Mouse (Mus musculus): ENCODE results near the gene Iqcf6. TPM values are rescaled to one million over a fixed set of nuclear protein-coding genes. Genes with fewer than 3 reads are reported as not detected.

Iqcf6 gene
- polyA plus RNA-seq, 1 experiment from 2014 or later, result not detected

DNA sequence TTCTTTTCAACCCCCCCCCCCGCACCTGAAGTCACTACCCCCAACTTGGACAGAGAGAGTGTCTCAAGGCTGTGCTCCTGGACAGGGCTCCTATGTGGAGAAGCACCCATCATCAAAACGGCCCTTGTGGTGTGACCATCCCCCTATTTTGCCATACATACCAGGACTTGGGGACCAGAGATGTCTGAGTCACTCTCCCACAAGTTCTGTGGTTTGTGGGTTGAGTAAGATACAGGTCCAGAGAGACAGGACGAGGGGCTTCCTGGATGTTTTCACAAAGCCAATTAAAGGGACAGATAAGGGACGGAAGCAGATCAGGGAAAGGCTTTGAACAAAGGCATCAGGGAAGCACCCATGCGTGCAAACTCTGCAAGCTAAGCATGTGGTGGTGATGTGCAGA, 15.0 kb downstream of the Iqcf6 start:
- Histone ChIP-seq H3K36me3 (ENCODE audit: inconsistent target) (no peaks in the 10 kb centered on the region), H3K79me2 (ENCODE audit: inconsistent target) (no peaks in the 10 kb centered on the region), H3K27ac (no peak overlapping the region), H3K4me3 (ENCODE audit: inconsistent target) (no peak overlapping the region)
- WGBS (ENCODE audit: missing documents), result 48% methylated on average over 5 of the region's 5 CpGs

DNA sequence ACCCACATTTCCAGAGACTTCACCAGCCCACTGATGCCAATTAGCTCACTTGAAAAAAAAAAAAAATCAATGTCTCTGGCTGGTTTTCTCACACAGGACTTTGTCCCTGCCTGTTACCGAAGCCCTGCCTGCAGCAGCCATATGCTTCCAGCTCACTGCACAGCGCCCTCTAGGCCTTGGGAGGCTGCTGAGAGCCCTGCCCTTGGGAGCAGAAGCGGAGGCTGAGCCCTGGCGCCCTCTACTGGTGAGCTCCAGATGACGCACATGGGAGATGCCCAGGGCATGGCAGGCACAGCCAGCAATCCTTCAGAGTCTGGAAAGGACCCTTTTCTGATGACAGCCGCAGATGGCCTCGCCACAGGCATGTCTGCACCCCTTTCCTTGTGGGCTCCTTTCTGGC, 16.7 kb downstream of the Iqcf6 start:
- Histone ChIP-seq H3K79me2 (ENCODE audit: inconsistent target) (no peaks in the 10 kb centered on the region), H3K4me3 (ENCODE audit: inconsistent target) (no peak overlapping the region), H3K27ac (no peak overlapping the region), H3K36me3 (ENCODE audit: inconsistent target) (no peaks in the 10 kb centered on the region)
- WGBS (ENCODE audit: missing documents), result 31% methylated on average over 7 of the region's 7 CpGs

DNA sequence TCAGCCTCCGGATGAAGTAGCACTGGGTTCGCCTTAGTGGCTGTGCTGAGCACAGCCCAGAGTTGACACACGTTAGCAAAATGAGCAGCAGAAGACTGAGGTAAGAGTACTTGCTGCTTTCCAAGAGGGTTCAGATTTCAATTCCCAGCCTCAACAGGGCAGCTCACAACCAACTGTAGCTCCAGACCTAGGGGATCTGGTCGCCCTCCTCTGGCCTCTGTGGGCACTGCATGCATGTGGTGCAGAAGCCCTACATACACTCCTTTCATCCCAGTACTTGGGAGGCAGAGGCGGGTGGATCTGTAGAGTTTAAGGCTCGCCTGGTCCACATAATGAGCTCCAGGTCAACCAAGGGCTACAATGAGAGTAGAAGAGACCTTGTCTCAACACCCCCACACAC, 17.4 kb downstream of the Iqcf6 start:
- 71% methylated on average over 6 of the region's 6 CpGs for WGBS (ENCODE audit: missing documents)
- Histone ChIP-seq H3K36me3 (ENCODE audit: inconsistent target) (no peaks in the 10 kb centered on the region), H3K4me3 (ENCODE audit: inconsistent target) (no peak overlapping the region), H3K79me2 (ENCODE audit: inconsistent target) (no peaks in the 10 kb centered on the region), H3K27ac (no peak overlapping the region)

DNA sequence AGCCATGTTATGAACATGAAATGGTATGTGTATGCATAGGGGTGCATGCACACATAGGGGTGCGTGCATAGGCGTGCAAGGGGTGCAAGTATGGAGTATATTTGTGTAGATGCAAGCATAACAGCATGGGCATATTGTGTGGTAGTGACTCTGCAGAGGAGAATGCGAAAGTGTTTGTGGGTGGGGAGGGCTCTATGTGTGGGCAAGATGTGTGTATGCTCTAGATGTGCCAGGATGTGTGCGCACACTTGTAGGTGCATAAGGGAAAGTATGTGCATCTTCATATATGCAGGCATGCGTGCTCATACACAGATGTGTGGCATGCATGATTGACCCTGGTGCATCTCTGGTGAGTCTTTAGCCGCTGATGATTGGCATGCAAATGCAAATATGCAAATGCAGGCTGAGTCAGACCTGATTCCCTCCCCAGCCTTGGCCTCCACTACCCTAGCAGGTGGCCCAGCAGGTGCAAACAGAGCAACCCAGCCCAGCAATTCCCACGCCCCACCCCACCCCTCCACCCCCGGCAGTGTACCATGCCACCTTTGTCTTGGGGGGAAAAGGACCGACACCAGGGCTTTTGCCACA, 19.4 kb downstream of the Iqcf6 start:
- Histone ChIP-seq H3K27ac (no peak overlapping the region), H3K36me3 (ENCODE audit: inconsistent target) (no peaks in the 10 kb centered on the region), H3K79me2 (ENCODE audit: inconsistent target) (no peaks in the 10 kb centered on the region), H3K4me3 (ENCODE audit: inconsistent target) (no peak overlapping the region)
- WGBS (ENCODE audit: missing documents), result 79% methylated on average over 8 of the region's 9 CpGs

GRCm38 (mm10) chr9:106647226-106647625, 20.8 kb downstream of the Iqcf6 start:
- H3K27ac ChIP-seq, result no peak overlapping the region
- H3K36me3 ChIP-seq (ENCODE audit: inconsistent target), result no peaks in the 10 kb centered on the region
- H3K79me2 ChIP-seq (ENCODE audit: inconsistent target), result no peaks in the 10 kb centered on the region
- no peak overlapping the region for H3K4me3 ChIP-seq (ENCODE audit: inconsistent target)
- 70% methylated on average over 27 of the region's 27 CpGs for WGBS (ENCODE audit: missing documents)

GRCm38 (mm10) chr9:106652720-106653119, 26.3 kb downstream of the Iqcf6 start:
- 50% methylated on average over 1 of the region's 1 CpGs for WGBS (ENCODE audit: missing documents)
- Histone ChIP-seq H3K36me3 (ENCODE audit: inconsistent target) (no peaks in the 10 kb centered on the region), H3K79me2 (ENCODE audit: inconsistent target) (no peaks in the 10 kb centered on the region), H3K4me3 (ENCODE audit: inconsistent target) (no peak overlapping the region), H3K27ac (no peak overlapping the region)

DNA sequence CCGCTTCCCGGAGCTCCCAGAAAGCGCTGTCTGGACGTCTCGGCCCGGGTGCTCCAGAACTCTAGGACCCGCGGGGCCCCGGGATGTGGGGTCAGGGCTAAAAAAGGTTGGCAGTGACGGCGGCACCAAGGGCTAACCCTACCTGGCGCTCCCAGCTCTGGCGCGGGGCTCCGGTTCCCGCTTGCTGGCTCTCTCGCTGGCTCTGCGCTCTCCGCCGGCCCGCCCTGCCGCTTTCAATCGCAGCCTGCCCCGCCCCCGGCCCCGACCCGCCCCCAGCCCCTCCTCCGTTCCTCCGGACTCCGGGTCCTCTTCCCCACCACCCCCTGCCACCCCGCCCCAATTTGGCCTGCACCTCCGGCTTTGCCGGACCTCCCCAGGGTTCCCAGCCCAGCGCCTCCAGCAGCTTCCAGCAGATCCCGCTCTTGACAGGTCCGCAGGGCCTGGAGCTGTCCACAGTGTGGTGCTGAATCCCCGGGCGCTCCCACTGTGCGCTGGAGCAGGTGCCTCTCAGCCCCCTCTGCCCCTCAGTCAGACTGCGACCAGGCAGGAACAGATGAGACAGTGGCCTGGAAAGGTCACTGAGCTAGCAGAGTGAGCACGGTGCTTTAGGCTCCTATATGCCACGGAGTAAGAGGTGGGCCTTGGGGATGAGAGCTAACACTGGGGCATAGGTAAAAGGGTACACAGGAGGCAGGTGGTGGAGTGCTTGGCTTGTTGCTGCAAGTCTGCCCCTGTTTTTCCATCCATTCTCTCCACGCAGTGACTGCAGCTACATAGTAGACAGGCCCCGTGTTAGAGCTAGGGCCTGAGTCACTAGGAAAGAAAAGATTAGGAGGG, 29.7 kb downstream of the Iqcf6 start, which contains the start of gene Grm2:
TSS of gene Grm2 (minus strand) at position 199 of the 837 bp plus-strand sequence.
- Histone ChIP-seq H3K4me3 (ENCODE audit: inconsistent target) (no peak within 1 kb of the TSS), H3K36me3 (ENCODE audit: inconsistent target) (peaks cover 27% of the 10 kb centered on the region), H3K27ac (no peak within 1 kb of the TSS), H3K79me2 (ENCODE audit: inconsistent target) (no peaks in the 10 kb centered on the region)
- WGBS (ENCODE audit: missing documents), result 6% methylated on average over 44 of the region's 44 CpGs

GRCm38 (mm10) chr9:106656820-106657219, 30.4 kb downstream of the Iqcf6 start:
- Histone ChIP-seq H3K36me3 (ENCODE audit: inconsistent target) (peaks cover 34% of the 10 kb centered on the region), H3K4me3 (ENCODE audit: inconsistent target) (no peak overlapping the region), H3K79me2 (ENCODE audit: inconsistent target) (no peaks in the 10 kb centered on the region), H3K27ac (no peak overlapping the region)
- WGBS (ENCODE audit: missing documents), result 53% methylated on average over 3 of the region's 5 CpGs

DNA sequence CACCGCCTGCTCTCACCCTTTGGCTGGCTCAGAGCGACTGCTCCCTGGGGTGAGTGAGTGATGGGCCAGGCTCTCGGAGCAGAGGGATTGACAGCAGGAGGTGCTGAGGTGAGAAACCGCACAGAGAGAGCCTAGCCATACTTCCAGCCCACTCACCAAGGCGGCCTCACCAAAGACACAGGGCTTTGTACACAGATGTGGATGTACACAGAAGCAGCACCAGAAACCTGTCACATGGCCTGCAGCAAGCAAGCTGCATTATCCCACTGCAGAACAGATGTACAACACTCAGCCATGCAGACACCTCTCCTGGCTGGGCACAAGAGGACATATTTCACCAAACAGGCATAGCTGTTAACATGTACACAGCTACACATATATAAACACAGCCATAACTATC, 31.2 kb downstream of the Iqcf6 start:
- Histone ChIP-seq H3K4me3 (ENCODE audit: inconsistent target) (no peak overlapping the region), H3K79me2 (ENCODE audit: inconsistent target) (no peaks in the 10 kb centered on the region), H3K36me3 (ENCODE audit: inconsistent target) (peaks cover 42% of the 10 kb centered on the region), H3K27ac (no peak overlapping the region)
- WGBS (ENCODE audit: missing documents), result 92% methylated on average over 5 of the region's 5 CpGs

- no peaks in the 10 kb centered on the region for H3K79me2 ChIP-seq (ENCODE audit: inconsistent target)
- H3K27ac ChIP-seq, result no peak overlapping the region
- H3K4me3 ChIP-seq (ENCODE audit: inconsistent target), result no peak overlapping the region
- peaks cover 56% of the 10 kb centered on the region for H3K36me3 ChIP-seq (ENCODE audit: inconsistent target)
- WGBS (ENCODE audit: missing documents), result 89% methylated on average over 7 of the region's 7 CpGs
These were observed 33.1 kb downstream of the Iqcf6 start for GRCm38 (mm10) chr9:106659441-106659840.

- 100% methylated on average over 1 of the region's 1 CpGs for WGBS (ENCODE audit: missing documents)
- Histone ChIP-seq H3K79me2 (ENCODE audit: inconsistent target) (no peaks in the 10 kb centered on the region), H3K27ac (no peak overlapping the region), H3K4me3 (ENCODE audit: inconsistent target) (no peak overlapping the region), H3K36me3 (ENCODE audit: inconsistent target) (peaks cover 60% of the 10 kb centered on the region)
These were observed 33.6 kb downstream of the Iqcf6 start for GRCm38 (mm10) chr9:106659935-106660334.

- H3K36me3 ChIP-seq (ENCODE audit: inconsistent target), result peaks cover 93% of the 10 kb centered on the region
- no peak overlapping the region for H3K27ac ChIP-seq
- H3K4me3 ChIP-seq (ENCODE audit: inconsistent target), result no peak overlapping the region
- no peaks in the 10 kb centered on the region for H3K79me2 ChIP-seq (ENCODE audit: inconsistent target)
- WGBS (ENCODE audit: missing documents), result 95% methylated on average over 4 of the region's 6 CpGs
These were observed 36.8 kb downstream of the Iqcf6 start for GRCm38 (mm10) chr9:106663200-106663599.

DNA sequence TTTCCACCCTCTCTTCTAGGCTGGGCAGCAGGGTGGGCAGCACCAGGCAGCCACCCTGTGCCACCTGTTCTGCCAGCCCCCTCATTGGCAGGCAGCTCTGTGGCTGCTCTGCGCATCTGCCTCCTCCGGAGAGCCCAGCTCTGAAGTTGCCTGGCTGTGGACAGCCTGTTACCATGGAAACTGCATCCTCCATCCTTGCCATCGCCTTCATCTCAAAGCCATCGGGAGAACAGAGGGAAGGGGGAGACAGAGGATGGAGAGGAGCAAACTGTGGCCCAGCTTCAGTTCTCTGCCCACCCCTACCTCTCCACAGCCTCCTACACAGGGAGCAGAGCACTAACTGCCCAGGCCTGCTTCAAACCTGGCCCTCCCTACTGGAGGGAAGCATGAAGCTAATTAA, 38.1 kb downstream of the Iqcf6 start:
- Histone ChIP-seq H3K36me3 (ENCODE audit: inconsistent target) (peaks cover 94% of the 10 kb centered on the region), H3K27ac (no peak overlapping the region), H3K79me2 (ENCODE audit: inconsistent target) (no peaks in the 10 kb centered on the region), H3K4me3 (ENCODE audit: inconsistent target) (no peak overlapping the region)
- WGBS (ENCODE audit: missing documents), result 92% methylated on average over 4 of the region's 4 CpGs

GRCm38 (mm10) chr9:106664856-106665255, 38.5 kb downstream of the Iqcf6 start:
- WGBS (ENCODE audit: missing documents), result 97% methylated on average over 6 of the region's 6 CpGs
- Histone ChIP-seq H3K4me3 (ENCODE audit: inconsistent target) (no peak overlapping the region), H3K79me2 (ENCODE audit: inconsistent target) (no peaks in the 10 kb centered on the region), H3K36me3 (ENCODE audit: inconsistent target) (peaks cover 95% of the 10 kb centered on the region), H3K27ac (no peak overlapping the region)

DNA sequence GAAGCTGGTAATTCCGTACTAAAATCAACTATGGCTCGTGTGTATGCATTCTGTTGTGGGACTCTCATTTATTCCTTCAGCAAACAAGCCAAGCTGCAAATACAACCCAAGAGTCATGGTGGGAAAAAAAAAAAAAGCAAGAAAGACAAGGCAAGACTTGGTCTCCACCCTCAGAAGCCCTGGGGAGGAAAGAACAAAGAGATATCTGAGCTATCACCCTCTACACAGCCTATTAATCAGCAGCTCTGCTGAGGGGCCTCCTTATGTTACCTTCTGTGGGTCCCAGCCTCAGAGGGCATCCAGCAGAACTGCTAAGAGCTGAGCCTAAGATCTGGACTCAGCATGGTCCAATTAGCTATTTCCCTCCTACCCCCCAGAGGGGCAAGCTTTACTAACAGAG, 47.5 kb downstream of the Iqcf6 start:
- no peak overlapping the region for H3K4me3 ChIP-seq (ENCODE audit: inconsistent target)
- peaks cover 61% of the 10 kb centered on the region for H3K36me3 ChIP-seq (ENCODE audit: inconsistent target)
- H3K79me2 ChIP-seq (ENCODE audit: inconsistent target), result no peaks in the 10 kb centered on the region
- no peak overlapping the region for H3K27ac ChIP-seq
- 93% methylated on average over 2 of the region's 2 CpGs for WGBS (ENCODE audit: missing documents)

All from macrophage (primary cell).